Mouse (Mus musculus) duodenum, adult 2 months (tissue): ENCODE results near the gene Zp3. TPM values are rescaled to one million over a fixed set of nuclear protein-coding genes. Genes with fewer than 3 reads are reported as not detected.

Experiments used
- polyA plus RNA-seq: library from polyadenylated mRNA; depleted of rRNA; stranded (reverse); fragments of >200 nt; gene quantifications from 2 replicates; pipeline ENCODE4 v1.2.3, GENCODE M21; 2012; ENCODE audit warnings: low replicate concordance; rRNA removed

The Zp3 gene
- polyA plus RNA-seq, result not detected in 2 replicates

GRCm38 (mm10) chr5:135979904-135980303 is at the start of gene Zp3:
Gene Zp3, plus strand, starts transcription at chr5:135980099.

GRCm38 (mm10) chr5:135934481-135935175 is 45.3 kb upstream of the Zp3 start, which contains the start of gene Ywhag:
Gene Ywhag, minus strand, starts transcription at chr5:135934616.

GRCm38 (mm10) chr5:135974365-135974764 is 5.5 kb upstream of the Zp3 start, which contains the start of gene Ssc4d:
Gene Ssc4d, minus strand, starts transcription at chr5:135974531.

DNA sequence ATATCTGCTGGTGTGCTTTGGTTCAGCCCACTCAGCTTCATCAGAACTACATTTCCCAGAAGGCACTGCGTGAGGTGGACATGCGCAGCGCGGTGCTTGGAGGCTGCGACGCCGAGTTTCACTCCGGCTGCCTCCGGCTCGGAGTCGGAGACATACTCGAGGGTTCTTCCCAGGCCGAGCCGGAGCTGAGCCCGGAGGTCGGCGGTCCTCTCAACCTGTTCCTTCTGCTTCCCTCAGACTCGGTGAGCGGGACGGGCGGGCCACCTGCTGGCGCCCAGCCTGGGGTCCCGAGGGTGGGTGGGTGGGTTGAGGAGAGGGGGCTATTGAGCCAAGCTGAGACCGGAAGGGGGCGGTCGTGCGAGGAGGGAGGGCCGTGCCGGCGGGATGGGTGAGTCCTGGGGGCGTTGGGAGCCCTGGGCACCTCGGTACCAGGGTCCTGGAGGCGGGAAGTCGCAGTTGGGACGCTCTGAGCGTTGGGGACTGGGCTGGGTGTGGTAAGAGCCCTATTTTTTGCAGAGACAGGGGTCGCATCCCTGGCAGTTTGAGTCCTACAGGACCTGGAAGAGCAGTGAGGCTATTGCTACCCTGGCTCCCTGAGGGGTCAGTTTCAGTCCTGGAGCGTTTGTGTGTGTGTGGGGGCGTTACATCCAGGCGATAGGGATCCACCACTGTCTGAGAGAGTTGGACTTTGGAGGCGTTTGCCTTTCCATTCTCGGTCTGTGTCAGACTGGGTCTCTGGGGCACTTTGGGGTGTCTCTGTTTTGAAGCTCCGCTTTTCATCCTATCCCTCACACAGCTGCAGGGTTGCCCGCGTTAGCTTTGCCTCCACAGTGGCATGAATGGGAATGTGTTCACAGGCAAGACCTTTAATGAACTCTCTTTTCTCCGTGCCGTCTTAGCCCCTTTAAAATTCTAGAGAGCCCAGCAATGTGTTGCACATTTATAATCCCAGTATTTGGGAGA is 15.1 kb downstream of the Zp3 start, which contains the start of gene Dtx2:
Gene Dtx2, plus strand, starts transcription at position 76 of the 963 bp plus-strand sequence.

Other genes starting within 250 kb of the Zp3 start
- gene Tmem120a, start 235.7 kb upstream of the Zp3 start, polyA plus RNA-seq, result 127 and 351 TPM in 2 replicates
- gene Styxl1, start 201.7 kb upstream of the Zp3 start, polyA plus RNA-seq, result 0.13 and 0.38 TPM in 2 replicates
- gene Mdh2, start 201.6 kb upstream of the Zp3 start, polyA plus RNA-seq, result 3,690 and 6,443 TPM in 2 replicates
- gene Srrm3, start 173.2 kb upstream of the Zp3 start, polyA plus RNA-seq, result 0.50 and 0.92 TPM in 2 replicates
- gene Hspb1, start 92.2 kb upstream of the Zp3 start, polyA plus RNA-seq, result 120 and 146 TPM in 2 replicates
- gene Ywhag, start 45.5 kb upstream of the Zp3 start, polyA plus RNA-seq, result 26.7 and 34.1 TPM in 2 replicates
- 3.5 and 6.9 TPM in 2 replicates for gene Ssc4d, start 5.6 kb upstream of the Zp3 start, polyA plus RNA-seq
- gene Dtx2, start 14.7 kb downstream of the Zp3 start, polyA plus RNA-seq, result 11.6 and 17.4 TPM in 2 replicates
- 3.5 and 5.5 TPM in 2 replicates for gene Upk3b, start 58.4 kb downstream of the Zp3 start, polyA plus RNA-seq
- 2.7 and 3.6 TPM in 2 replicates for gene Upk3bl, start 74.4 kb downstream of the Zp3 start, polyA plus RNA-seq
- 26.6 and 29.5 TPM in 2 replicates for gene Rasa4, start 103.8 kb downstream of the Zp3 start, polyA plus RNA-seq
- 36.7 and 37.2 TPM in 2 replicates for gene Polr2j, start 136.5 kb downstream of the Zp3 start, polyA plus RNA-seq
- gene Lrwd1, start 156.0 kb downstream of the Zp3 start, polyA plus RNA-seq, result 16.1 and 20.1 TPM in 2 replicates
- 24.4 and 28.3 TPM in 2 replicates for gene Alkbh4, start 156.0 kb downstream of the Zp3 start, polyA plus RNA-seq
- gene Orai2, start 190.6 kb downstream of the Zp3 start, polyA plus RNA-seq, result 16.5 and 40.4 TPM in 2 replicates
- 3.4 and 5.4 TPM in 2 replicates for gene Prkrip1, start 218.9 kb downstream of the Zp3 start, polyA plus RNA-seq